Comparison of ENCODE assay signal across 12 mouse cellular contexts in the genomic region with DNA sequence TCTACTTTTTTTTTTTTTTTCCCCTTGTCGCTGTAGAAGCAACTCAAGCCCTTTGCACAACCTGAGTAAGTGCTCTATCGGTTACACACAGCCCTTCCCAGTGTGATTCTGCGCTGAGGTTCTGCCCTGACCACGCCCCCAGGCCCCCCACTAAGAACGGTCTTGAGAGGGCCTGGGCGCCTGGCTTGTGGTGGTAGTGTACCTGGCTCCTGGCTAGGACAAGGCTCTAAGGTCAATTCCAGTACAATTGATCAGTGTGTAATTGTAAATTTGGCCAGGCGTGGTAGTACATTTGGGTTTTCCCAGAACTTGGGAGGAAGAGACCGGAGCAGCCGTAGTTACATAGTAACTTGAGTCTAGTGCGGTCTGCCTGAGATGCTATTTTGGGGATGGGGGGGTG. TPM values are rescaled to one million over a fixed set of nuclear protein-coding genes. Genes with fewer than 3 reads are reported as not detected.
DNase-seq lines count a peak whose midpoint lies in the region; ATAC-seq and TF ChIP-seq lines count a peak whose summit lies in the region.
"Had no signal": no experiment of that assay in that cellular context is flagged by ENCODE, and none has a peak within 500 bp of the region (broad histone marks: within the 10 kb centered on the region; RNA-seq: fewer than 3 reads in every experiment).

No protein-coding gene starts in this region.

- ATAC-seq in lung, embryonic 14.5 days (ENCODE audit: insufficient read depth), result no peak
- no peak for ATAC-seq in lung, postnatal 0 days
- ATAC-seq in limb, embryonic 13.5 days (ENCODE audit: low FRiP score, low read depth), result no peak

- TF ChIP-seq EP300 in lung, postnatal 0 days (IDR thresholded peaks at IDR 0.05), result no peak

- H3K9ac ChIP-seq in lung, embryonic 14.5 days, result no peak overlapping the region
- no peak overlapping the region for H3K9ac ChIP-seq in lung, postnatal 0 days (replicated peaks; ENCODE audit: low read depth)
- no peak overlapping the region for H3K9ac ChIP-seq in limb, embryonic 13.5 days
- H3K9ac ChIP-seq: limb, embryonic 15.5 days had no signal

- H3K4me1 ChIP-seq in heart, embryonic 10.5 days, result peaks cover 37% of the 10 kb centered on the region
- 0 out of 2 replicates have a peak, but pooled peaks cover 13% of the 10 kb centered on the region for H3K4me1 ChIP-seq in lung, embryonic 14.5 days (ENCODE audit: insufficient read depth)
- peaks cover 18% of the 10 kb centered on the region; the same call in 1 of the 2 replicates for H3K4me1 ChIP-seq in lung, postnatal 0 days (ENCODE audit: insufficient read depth, low read depth, low read length)
- H3K4me1 ChIP-seq in limb, embryonic 13.5 days, result peaks cover 24% of the 10 kb centered on the region

- H3K36me3 ChIP-seq in heart, embryonic 10.5 days, result peaks cover 12% of the 10 kb centered on the region
- H3K36me3 ChIP-seq in lung, embryonic 14.5 days (ENCODE audit: insufficient read depth), result peaks cover 12% of the 10 kb centered on the region
- H3K36me3 ChIP-seq in lung, postnatal 0 days (ENCODE audit: insufficient read depth, low read length), result no peaks in the 10 kb centered on the region
- peaks cover 13% of the 10 kb centered on the region for H3K36me3 ChIP-seq in limb, embryonic 13.5 days

- H3K9me3 ChIP-seq in heart, embryonic 10.5 days, result no peaks in the 10 kb centered on the region
- H3K9me3 ChIP-seq in lung, embryonic 14.5 days (ENCODE audit: low read depth, low read length), result no peaks in the 10 kb centered on the region
- no peaks in the 10 kb centered on the region for H3K9me3 ChIP-seq in lung, postnatal 0 days (ENCODE audit: low read length)
- H3K9me3 ChIP-seq in limb, embryonic 13.5 days, result no peaks in the 10 kb centered on the region
- H3K9me3 ChIP-seq: limb, embryonic 15.5 days had no signal

- TF ChIP-seq CTCF in lung, embryonic 14.5 days (IDR thresholded peaks at IDR 0.05; ENCODE audit: low read depth), result no peak
- no peak for TF ChIP-seq CTCF in lung, postnatal 0 days (IDR thresholded peaks at IDR 0.05)

- peaks cover 20% of the 10 kb centered on the region; the same call in 1 of the 2 replicates for H3K27me3 ChIP-seq in heart, embryonic 10.5 days (ENCODE audit: insufficient read depth, poor library complexity, severe bottlenecking)
- 0 out of 2 replicates have a peak, but pooled peaks cover 4% of the 10 kb centered on the region for H3K27me3 ChIP-seq in lung, embryonic 14.5 days (ENCODE audit: insufficient read depth, low read length)
- H3K27me3 ChIP-seq in lung, postnatal 0 days (replicated peaks; ENCODE audit: insufficient read depth, low read length), result no peaks in the 10 kb centered on the region
- peaks cover 15% of the 10 kb centered on the region; the same call in 1 of the 2 replicates for H3K27me3 ChIP-seq in limb, embryonic 13.5 days
- H3K27me3 ChIP-seq: limb, embryonic 15.5 days had no signal

- no peak for DNase-seq in heart, embryonic 10.5 days (ENCODE audit: low spot score)
- DNase-seq in heart, postnatal 25 days (ENCODE audit: low spot score), result no peak
- no peak for DNase-seq in lung, embryonic 14.5 days
- DNase-seq in lung, postnatal 0 days (ENCODE audit: low spot score), result no peak
- peak; percentile 72 for DNase-seq in ZHBTc4 (ENCODE audit: low read depth, low spot score)
- no peak for DNase-seq in retina, embryonic 14.5 days (ENCODE audit: low spot score)
- DNase-seq in urinary bladder, adult 18-20 months (ENCODE audit: low spot score in 2 of 2), result no peak
- DNase-seq: heart, postnatal 36 days; layer of hippocampus, adult 9-11 months had no signal

- WGBS in heart, embryonic 10.5 days, result 41% methylated on average over 10 of the region's 10 CpGs
- WGBS in lung, embryonic 14.5 days, result 42% methylated on average over 10 of the region's 10 CpGs
- WGBS in lung, postnatal 0 days, result 47% methylated on average over 10 of the region's 10 CpGs
- WGBS in limb, embryonic 13.5 days, result 53% methylated on average over 10 of the region's 10 CpGs

- peak overlapping the region; percentile 88 for H3K27ac ChIP-seq in heart, embryonic 10.5 days
- H3K27ac ChIP-seq in lung, embryonic 14.5 days (ENCODE audit: low read depth), result peak overlapping the region; percentile 88
- no peak overlapping the region for H3K27ac ChIP-seq in lung, postnatal 0 days (ENCODE audit: low read length)
- H3K27ac ChIP-seq in limb, embryonic 13.5 days, result peak overlapping the region; percentile 93; the same call in 1 of the 2 replicates

- peak overlapping the region; percentile 100; the same call in 1 of the 2 replicates for H3K4me2 ChIP-seq in lung, embryonic 14.5 days
- H3K4me2 ChIP-seq in lung, postnatal 0 days (replicated peaks; ENCODE audit: low read depth, low read length), result no peak overlapping the region
- H3K4me2 ChIP-seq in limb, embryonic 13.5 days (replicated peaks), result peak overlapping the region; percentile 99

- intact Hi-C loops in heart, postnatal 25 days (cut with DNase I), result no loop called here

- 0 out of 2 replicates have a peak overlapping the region, but pooled peaks have one; percentile 8 for H3K4me3 ChIP-seq in heart, embryonic 10.5 days
- no peak overlapping the region for H3K4me3 ChIP-seq in lung, embryonic 14.5 days (ENCODE audit: low read depth, low read length)
- H3K4me3 ChIP-seq in lung, postnatal 0 days (ENCODE audit: low read depth, low read length), result no peak overlapping the region
- no peak overlapping the region for H3K4me3 ChIP-seq in limb, embryonic 13.5 days

RNA-seq across cellular contexts. Expression of a gene that starts 1.4 kb away (rescaled TPM):
- 69.5 and 111 TPM in 2 replicates for polyA plus RNA-seq in heart, embryonic 10.5 days (2016; fragmentation: Nextera tagmentation; extraction: Ambion mirVana)
- 10 to 100 TPM; 50.0 to 59.4 TPM for total RNA-seq in heart, postnatal 25 days (2021)
- polyA plus RNA-seq in lung, embryonic 14.5 days (2014; fragmentation: Nextera tagmentation; extraction: Ambion mirVana), result 127 TPM in 2 replicates
- 38.5 and 45.0 TPM in 2 replicates for polyA plus RNA-seq in lung, postnatal 0 days (2015; fragmentation: Nextera tagmentation; extraction: Ambion mirVana)
- polyA plus RNA-seq in limb, embryonic 13.5 days (2015; fragmentation: Nextera tagmentation; extraction: Ambion mirVana), result 108 and 109 TPM in 2 replicates

RNA-seq across cellular contexts. Expression of a gene that starts 1.6 kb away (rescaled TPM):
- 7.7 and 8.0 TPM in 2 replicates for polyA plus RNA-seq in heart, embryonic 10.5 days (2016; fragmentation: Nextera tagmentation; extraction: Ambion mirVana)
- total RNA-seq in heart, postnatal 25 days (2021), result 10 to 100 TPM; 14.1 to 14.6 TPM
- 14.4 and 14.9 TPM in 2 replicates for polyA plus RNA-seq in lung, embryonic 14.5 days (2014; fragmentation: Nextera tagmentation; extraction: Ambion mirVana)
- 49.1 and 57.4 TPM in 2 replicates for polyA plus RNA-seq in lung, postnatal 0 days (2015; fragmentation: Nextera tagmentation; extraction: Ambion mirVana)
- 8.1 and 9.2 TPM in 2 replicates for polyA plus RNA-seq in limb, embryonic 13.5 days (2015; fragmentation: Nextera tagmentation; extraction: Ambion mirVana)

RNA-seq across cellular contexts. Expression of a gene that starts 20.6 kb away (rescaled TPM):
- polyA plus RNA-seq in heart, embryonic 10.5 days (2016; fragmentation: Nextera tagmentation; extraction: Ambion mirVana), result 8.4 and 23.2 TPM in 2 replicates
- total RNA-seq in heart, postnatal 25 days (2021), result under 1 TPM in 1 of 2 experiments, not detected in 1; 0.47 TPM
- 6.6 and 11.5 TPM in 2 replicates for polyA plus RNA-seq in lung, embryonic 14.5 days (2014; fragmentation: Nextera tagmentation; extraction: Ambion mirVana)
- polyA plus RNA-seq in lung, postnatal 0 days (2015; fragmentation: Nextera tagmentation; extraction: Ambion mirVana), result 0.36 and 0.37 TPM in 2 replicates
- polyA plus RNA-seq in limb, embryonic 13.5 days (2015; fragmentation: Nextera tagmentation; extraction: Ambion mirVana), result 36.4 and 39.2 TPM in 2 replicates
- total RNA-seq: gastrocnemius, adult 18-20 months; heart, postnatal 36 days had no signal

RNA-seq across cellular contexts. Expression of a gene that starts 29.5 kb away (rescaled TPM):
- polyA plus RNA-seq in heart, embryonic 10.5 days (2016; fragmentation: Nextera tagmentation; extraction: Ambion mirVana), result 117 and 155 TPM in 2 replicates
- 10 to 100 TPM; 17.6 to 19.8 TPM for total RNA-seq in heart, postnatal 25 days (2021)
- 154 and 160 TPM in 2 replicates for polyA plus RNA-seq in lung, embryonic 14.5 days (2014; fragmentation: Nextera tagmentation; extraction: Ambion mirVana)
- 97.1 and 105 TPM in 2 replicates for polyA plus RNA-seq in lung, postnatal 0 days (2015; fragmentation: Nextera tagmentation; extraction: Ambion mirVana)
- 190 and 200 TPM in 2 replicates for polyA plus RNA-seq in limb, embryonic 13.5 days (2015; fragmentation: Nextera tagmentation; extraction: Ambion mirVana)

RNA-seq across cellular contexts. Expression of a gene that starts 33.3 kb away (rescaled TPM):
- 24.0 and 30.0 TPM in 2 replicates for polyA plus RNA-seq in heart, embryonic 10.5 days (2016; fragmentation: Nextera tagmentation; extraction: Ambion mirVana)
- 1 to 10 TPM in 1 of 2 experiments, under 1 TPM in 1; 0.95 to 1.2 TPM for total RNA-seq in heart, postnatal 25 days (2021)
- polyA plus RNA-seq in lung, embryonic 14.5 days (2014; fragmentation: Nextera tagmentation; extraction: Ambion mirVana), result 28.0 and 30.4 TPM in 2 replicates
- polyA plus RNA-seq in lung, postnatal 0 days (2015; fragmentation: Nextera tagmentation; extraction: Ambion mirVana), result 3.0 and 3.2 TPM in 2 replicates
- 27.4 and 29.0 TPM in 2 replicates for polyA plus RNA-seq in limb, embryonic 13.5 days (2015; fragmentation: Nextera tagmentation; extraction: Ambion mirVana)
